Mouse (Mus musculus) lung, embryonic 14.5 days (tissue): Measurements from ENCODE around the gene Map3k5. TPM values are rescaled to one million over a fixed set of nuclear protein-coding genes. Genes with fewer than 3 reads are reported as not detected.
A peak's percentile ranks its signal among the peaks of the same experiment; 100 is the strongest.
"Not testable (repeated sequence)": the region's sequence is repeated elsewhere in the genome, so short reads cannot be mapped to it uniquely, and the experiment has no call there.

Source experiments
- ATAC-seq: fragments of 200-750 bp; cut with Nextera tagmentation; 2 replicates; pipeline ENCODE4 v1.8.0; 2017; ENCODE audit warnings: mild to moderate bottlenecking, moderate TSS enrichment, moderate library complexity; ENCODE audit not compliant: insufficient read depth
- DNase-seq: peaks from one replicate; pipeline ENCODE4 v3.0.0-alpha.2; 2015
- H3K27ac ChIP-seq: fragments of 300-500 bp; sonication (generic); 2 replicates; pipeline ENCODE4 v1.5.1; 2014; ENCODE audit warnings: low read depth, mild to moderate bottlenecking, moderate library complexity
- H3K27me3 ChIP-seq: fragments of 300-500 bp; sonication (generic); 2 replicates; pipeline ENCODE4 v1.6.1; 2014; ENCODE audit warnings: low read length, control low read depth; ENCODE audit not compliant: insufficient read depth
- H3K36me3 ChIP-seq: fragments of 300-500 bp; sonication (generic); 2 replicates; pipeline ENCODE4 v1.6.1; 2014; ENCODE audit warnings: control low read depth; ENCODE audit not compliant: insufficient read depth
- H3K4me1 ChIP-seq: fragments of 300-500 bp; sonication (generic); 2 replicates; pipeline ENCODE4 v1.6.1; 2014; ENCODE audit warnings: antibody characterized with exemption, control low read depth; ENCODE audit not compliant: insufficient read depth
- H3K4me2 ChIP-seq: fragments of 300-500 bp; sonication (generic); 2 replicates; pipeline ENCODE4 v1.6.1; 2014; ENCODE audit warnings: mild to moderate bottlenecking
- H3K4me3 ChIP-seq: fragments of 300-500 bp; sonication (generic); 2 replicates; pipeline ENCODE4 v1.5.1; 2014; ENCODE audit warnings: low read depth, low read length
- H3K9ac ChIP-seq: fragments of 300-500 bp; sonication (generic); 2 replicates; pipeline ENCODE4 v1.6.1; 2014
- H3K9me3 ChIP-seq: fragments of 300-500 bp; sonication (generic); 2 replicates; pipeline ENCODE4 v1.6.1; 2016; ENCODE audit warnings: low read depth, low read length, control low read depth
- CTCF ChIP-seq: IDR thresholded peaks from 2 replicates; pipeline ENCODE4 v1.5.1; 2016; ENCODE audit warnings: antibody characterized with exemption, low read depth
- WGBS: fragments of 180-500 bp; shearing (Covaris S2); extraction: QIAGEN DNeasy Blood & Tissue Kit; methylation state at CpG from one replicate; pipeline ENCODE4 v1.1.7; 2014; 5-methylcytosine and 5-hydroxymethylcytosine counted together
- polyA plus RNA-seq: library from polyadenylated mRNA; unstranded; fragments of >200 nt; fragmentation: Nextera tagmentation; extraction: Ambion mirVana; gene quantifications from 2 replicates; pipeline ENCODE4 v1.2.1, GENCODE M21; 2014

The Map3k5 gene
- polyA plus RNA-seq, 1 experiment from 2014 or later = 2.5 TPM

DNA sequence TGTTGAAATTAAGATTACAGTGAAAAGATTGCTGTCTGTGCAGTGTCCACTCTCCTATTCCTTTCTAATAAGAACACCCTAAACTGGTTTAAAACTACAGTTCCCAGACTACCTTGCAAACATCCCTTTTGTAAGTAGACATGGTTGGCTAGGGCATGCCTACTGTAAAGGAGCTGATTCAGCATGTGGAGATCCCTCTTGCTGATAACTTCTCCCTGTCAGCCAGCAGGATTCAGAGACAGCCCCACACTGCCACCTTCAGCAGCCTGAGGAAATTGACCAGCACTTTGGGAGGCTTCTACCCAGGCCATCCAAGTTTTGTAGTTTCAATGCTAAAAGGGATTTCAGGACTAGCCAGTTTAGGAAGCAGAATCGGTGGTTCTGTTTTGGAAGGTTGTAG, 19.0 kb upstream of the Map3k5 start:
- 61% methylated on average over 1 of the region's 1 CpGs for WGBS
- Histone ChIP-seq H3K4me1 (no peaks in the 10 kb centered on the region), H3K9me3 (no peaks in the 10 kb centered on the region), H3K36me3 (no peaks in the 10 kb centered on the region), H3K27me3 (no peaks in the 10 kb centered on the region), H3K4me3 (no peak overlapping the region), H3K27ac (no peak overlapping the region), H3K9ac (no peak overlapping the region), H3K4me2 (no peak overlapping the region)
- peak; percentile 49; the same call in 1 of the 2 replicates for ATAC-seq
- peak; percentile 54 for TF ChIP-seq CTCF
- peak; percentile 57 for DNase-seq

DNA sequence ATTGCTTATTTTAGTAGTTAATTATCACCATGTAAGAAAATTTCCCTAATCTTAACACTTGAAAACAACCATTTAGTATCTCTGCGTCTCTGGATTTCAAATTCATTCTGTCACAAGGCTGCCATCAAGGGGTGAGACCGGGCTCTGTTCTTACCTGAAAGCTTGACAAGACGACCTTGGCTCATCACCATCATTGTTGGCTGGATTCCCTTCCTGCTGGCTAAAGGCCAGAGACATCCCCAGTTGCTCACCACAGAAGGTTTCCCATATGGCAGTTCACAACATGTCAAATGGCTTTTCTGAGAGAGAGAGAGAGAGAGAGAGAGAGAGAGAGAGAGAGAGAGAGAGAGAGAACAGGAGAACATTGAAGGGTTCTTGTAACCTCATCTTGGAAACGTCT, 11.9 kb upstream of the Map3k5 start:
- Histone ChIP-seq H3K9me3 (no peaks in the 10 kb centered on the region), H3K36me3 (no peaks in the 10 kb centered on the region), H3K4me3 (no peak overlapping the region), H3K27me3 (no peaks in the 10 kb centered on the region), H3K4me1 (no peaks in the 10 kb centered on the region), H3K27ac (no peak overlapping the region), H3K9ac (no peak overlapping the region), H3K4me2 (no peak overlapping the region)
- no peak for DNase-seq
- TF ChIP-seq CTCF = no peak
- WGBS = 45% methylated on average over 4 of the region's 4 CpGs
- ATAC-seq = no peak

DNA sequence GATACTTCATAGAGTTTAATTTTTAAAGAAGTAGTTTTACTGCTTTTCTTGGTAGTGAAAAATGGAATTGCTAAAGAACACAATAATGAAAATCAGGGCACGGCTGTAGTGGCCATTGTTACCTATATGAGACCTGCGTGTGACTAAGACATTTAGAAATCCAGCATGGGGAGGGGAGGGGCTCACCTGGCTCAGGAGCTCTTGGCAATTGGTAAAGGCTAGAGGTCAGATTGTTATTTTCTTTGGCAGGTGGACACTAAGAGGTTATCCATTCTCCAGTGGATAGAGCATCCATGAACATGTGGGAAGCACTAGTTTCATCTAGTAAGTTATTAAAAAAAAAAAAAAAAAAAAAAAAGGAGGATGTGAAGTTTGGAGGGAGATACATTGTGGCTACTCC, 10.0 kb upstream of the Map3k5 start:
- ATAC-seq (no peak), DNase-seq (no peak)
- no peak overlapping the region for H3K4me3 ChIP-seq
- no peaks in the 10 kb centered on the region for H3K27me3 ChIP-seq
- H3K9me3 ChIP-seq = no peaks in the 10 kb centered on the region
- no peak overlapping the region for H3K27ac ChIP-seq
- H3K4me1 ChIP-seq = no peaks in the 10 kb centered on the region
- H3K4me2 ChIP-seq = no peak overlapping the region
- no peaks in the 10 kb centered on the region for H3K36me3 ChIP-seq
- H3K9ac ChIP-seq = no peak overlapping the region
- TF ChIP-seq CTCF = no peak
- WGBS = 67% methylated on average over 2 of the region's 2 CpGs

DNA sequence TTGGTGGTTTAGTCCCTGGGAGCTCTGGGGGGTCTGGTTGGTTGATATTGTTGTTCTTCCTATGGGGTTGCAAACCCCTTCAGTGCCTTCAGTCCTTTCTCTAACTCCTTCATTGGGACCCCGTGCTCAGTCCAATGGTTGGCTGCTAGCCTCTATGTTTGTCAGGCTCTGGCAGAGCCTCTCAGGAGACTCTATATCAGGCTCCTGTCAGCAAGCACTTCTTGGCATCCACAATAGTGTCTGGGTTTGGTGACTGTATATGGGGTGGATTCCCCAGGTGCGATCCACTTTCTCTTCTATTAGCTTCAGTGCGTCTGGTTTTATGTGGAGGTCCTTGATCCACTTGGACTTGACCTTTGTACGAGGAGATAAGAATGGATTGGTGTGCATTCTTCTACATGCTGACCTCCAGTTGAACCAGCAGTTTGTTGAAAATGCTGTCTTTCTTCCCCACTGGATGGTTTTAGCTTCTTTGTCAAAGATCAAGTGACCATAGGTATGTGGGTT, 7.8 kb upstream of the Map3k5 start:
- not testable (repeated sequence) for H3K9ac ChIP-seq, ATAC-seq, H3K27ac ChIP-seq, H3K4me1 ChIP-seq, H3K36me3 ChIP-seq, H3K9me3 ChIP-seq, H3K4me2 ChIP-seq, DNase-seq, H3K4me3 ChIP-seq, H3K27me3 ChIP-seq
- WGBS = 47% methylated on average over 4 of the region's 4 CpGs

DNA sequence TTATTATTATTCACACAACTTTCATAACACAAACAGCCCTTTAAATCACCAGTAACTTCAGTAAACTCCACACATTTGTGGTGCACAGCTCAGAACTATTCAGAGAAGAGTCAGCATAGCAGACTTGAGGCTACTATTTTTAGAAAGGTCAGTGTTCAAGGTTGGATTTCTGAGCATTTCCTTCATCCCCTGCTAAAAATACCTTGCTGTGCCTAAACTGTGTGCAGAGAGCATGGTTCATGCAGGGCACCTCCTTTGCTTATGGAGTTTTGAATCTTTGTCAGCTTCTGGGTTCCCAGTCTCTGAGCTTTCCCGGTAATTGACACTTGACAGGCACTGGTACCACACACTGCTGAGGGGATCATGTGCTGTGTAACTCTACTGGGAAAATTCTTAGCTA, 6.1 kb upstream of the Map3k5 start:
- no peak for ATAC-seq
- H3K9ac ChIP-seq = no peak overlapping the region
- no peak for TF ChIP-seq CTCF
- no peak overlapping the region for H3K4me2 ChIP-seq
- no peaks in the 10 kb centered on the region for H3K9me3 ChIP-seq
- no peak for DNase-seq
- no peak overlapping the region for H3K4me3 ChIP-seq
- WGBS = 61% methylated on average over 1 of the region's 1 CpGs
- H3K27me3 ChIP-seq = no peaks in the 10 kb centered on the region
- H3K36me3 ChIP-seq = no peaks in the 10 kb centered on the region
- no peak overlapping the region for H3K27ac ChIP-seq
- H3K4me1 ChIP-seq = no peaks in the 10 kb centered on the region

DNA sequence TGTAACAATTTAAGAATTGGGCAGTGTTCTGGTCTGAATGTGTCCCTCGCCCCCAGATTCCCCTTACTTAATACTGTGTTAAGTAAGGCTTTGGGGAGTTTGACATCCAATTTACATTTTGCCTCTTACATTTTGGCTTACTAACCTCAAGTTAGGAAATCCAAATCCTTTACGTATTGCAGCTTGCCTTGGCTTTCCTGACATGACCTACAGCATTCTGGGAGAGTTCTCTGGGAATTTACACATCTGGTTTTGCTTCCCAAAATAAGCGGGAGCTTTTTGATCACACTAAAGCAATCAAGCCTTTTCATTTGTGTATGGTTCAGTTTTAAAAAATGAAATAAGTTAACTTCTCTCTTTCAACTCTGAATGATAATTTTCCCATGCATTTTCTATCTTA, 1.3 kb upstream of the Map3k5 start:
- Histone ChIP-seq H3K27ac (no peak overlapping the region), H3K4me3 (peak overlapping the region; percentile 71; the same call in 1 of the 2 replicates), H3K36me3 (no peaks in the 10 kb centered on the region), H3K9ac (no peak overlapping the region), H3K4me2 (peak overlapping the region; percentile 98), H3K27me3 (no peaks in the 10 kb centered on the region), H3K4me1 (no peaks in the 10 kb centered on the region), H3K9me3 (no peaks in the 10 kb centered on the region)
- DNase-seq (no peak), ATAC-seq (no peak)
- TF ChIP-seq CTCF = no peak
- 42% methylated on average over 3 of the region's 3 CpGs for WGBS

DNA sequence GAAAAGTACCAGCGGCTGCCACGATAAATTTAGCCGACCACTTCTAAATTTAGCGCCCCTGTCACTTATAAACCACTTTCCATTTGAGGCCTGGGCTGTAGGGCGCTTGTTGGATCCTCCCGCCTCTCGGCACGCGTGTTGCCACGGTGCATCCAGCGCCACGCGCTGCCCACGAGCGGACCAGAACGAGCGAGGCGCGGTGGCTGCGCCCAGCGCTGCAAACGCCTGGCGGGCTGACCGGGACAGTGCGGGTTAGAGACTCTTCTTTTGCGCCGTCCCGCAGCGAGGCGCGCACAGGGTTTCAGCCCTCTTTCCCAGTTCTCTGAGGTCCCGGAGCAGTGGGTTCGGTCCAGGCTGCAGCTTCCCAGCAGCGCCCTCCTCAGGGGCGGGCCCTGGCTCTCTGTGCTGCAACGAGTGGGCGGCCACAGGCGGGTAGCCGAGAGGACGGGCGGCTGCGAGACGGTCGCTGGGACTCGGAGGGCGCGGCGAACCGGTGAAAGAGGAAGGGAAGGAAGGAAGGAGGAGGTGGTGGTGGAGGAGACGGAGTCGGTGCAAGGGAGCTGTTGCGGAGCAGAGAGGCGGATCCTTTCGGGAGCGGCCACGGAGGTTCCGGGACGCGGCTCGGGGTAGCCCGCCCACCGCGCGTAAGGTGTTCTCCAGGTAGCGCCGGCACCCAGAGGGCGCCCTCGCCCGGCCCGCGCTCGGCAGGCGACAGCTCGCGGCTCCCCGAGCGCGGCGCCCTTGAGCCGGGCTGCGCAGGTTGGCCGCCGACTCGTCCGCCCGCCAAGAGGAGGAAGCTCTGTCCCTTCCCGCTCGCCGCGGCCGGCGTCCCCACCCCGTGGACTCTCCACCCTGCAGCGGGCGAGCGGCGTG, 525 bp upstream of the Map3k5 start:
- ATAC-seq (peak; percentile 87), DNase-seq (peak; percentile 83)
- Histone ChIP-seq H3K27ac (peak overlapping the region; percentile 76), H3K36me3 (no peaks in the 10 kb centered on the region), H3K27me3 (no peaks in the 10 kb centered on the region), H3K4me2 (peak overlapping the region; percentile 98), H3K4me1 (no peaks in the 10 kb centered on the region), H3K4me3 (peak overlapping the region; percentile 71), H3K9me3 (no peaks in the 10 kb centered on the region), H3K9ac (peak overlapping the region; percentile 64)
- peak; percentile 39 for TF ChIP-seq CTCF
- under 1% methylated on average over 97 of the region's 97 CpGs for WGBS
